Mouse (Mus musculus) lung, adult 2 months (tissue): ENCODE data around the gene A030005K14Rik.

ENCODE experiments used
- CTCF ChIP-seq: fragments of 200-500 bp; IDR thresholded peaks from 2 replicates; pipeline ENCODE4 v1.5.1; 2011; ENCODE audit warnings: mild to moderate bottlenecking, low read length, control low read depth; ENCODE audit not compliant: insufficient read depth
- POLR2A ChIP-seq: fragments of 200-500 bp; IDR thresholded peaks from 2 replicates; pipeline ENCODE4 v1.6.1; 2011; ENCODE audit warnings: low read depth, mild to moderate bottlenecking, control low read depth, low read length, borderline replicate concordance; ENCODE audit errors: extremely low read depth

DNA sequence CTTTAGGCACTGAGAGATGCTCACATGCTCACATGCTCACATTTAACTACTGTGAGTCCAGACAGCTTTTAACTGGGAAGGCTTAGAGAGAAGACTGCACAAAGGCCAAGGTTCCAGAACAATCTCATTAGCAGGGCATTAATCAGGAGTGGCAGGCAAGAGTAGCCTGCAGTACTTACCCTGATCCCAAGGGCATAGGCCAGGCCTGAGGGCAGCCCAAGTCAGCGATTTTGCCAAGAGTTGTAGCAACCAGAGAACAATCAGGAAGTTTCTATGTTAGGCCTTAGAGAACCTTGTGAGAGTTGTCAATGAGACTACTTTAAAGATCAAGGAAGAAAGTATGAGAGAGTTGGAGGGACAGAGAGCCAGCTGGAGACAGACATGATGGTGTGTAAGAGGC lies 697 bp downstream of the A030005K14Rik start:
- TF ChIP-seq CTCF (no peak), POLR2A (no peak)
